Mouse (Mus musculus): ENCODE data around the gene Ctdnep1. TPM values are rescaled to one million over a fixed set of nuclear protein-coding genes. Genes with fewer than 3 reads are reported as not detected.
"Not testable (repeated sequence)": the region's sequence is repeated elsewhere in the genome, so short reads cannot be mapped to it uniquely, and the experiment has no call there.

Gene Ctdnep1
- total RNA-seq, 2 experiments from 2014 or later: 132 to 144 TPM

DNA sequence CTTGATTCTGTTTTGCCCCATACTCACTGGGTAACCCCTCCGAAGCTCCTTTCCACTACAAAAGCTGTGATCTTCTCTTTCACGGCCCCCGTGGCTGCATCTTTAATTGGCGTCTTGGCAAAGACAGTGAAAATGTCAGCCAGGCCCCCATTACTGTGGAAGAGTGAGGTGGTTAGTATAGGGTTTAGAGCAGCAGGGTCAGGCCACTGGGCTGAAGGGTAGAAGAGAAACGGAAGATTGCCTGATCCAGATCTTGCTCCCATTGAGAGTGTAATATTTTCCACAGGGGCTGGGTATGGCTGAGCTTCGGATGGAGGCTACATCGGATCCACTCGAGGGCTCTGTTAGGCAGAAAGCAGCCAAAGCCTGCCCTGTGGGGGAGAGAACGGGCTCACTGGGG, 32.0 kb downstream of the Ctdnep1 start:
- no peak for DNase-seq

DNA sequence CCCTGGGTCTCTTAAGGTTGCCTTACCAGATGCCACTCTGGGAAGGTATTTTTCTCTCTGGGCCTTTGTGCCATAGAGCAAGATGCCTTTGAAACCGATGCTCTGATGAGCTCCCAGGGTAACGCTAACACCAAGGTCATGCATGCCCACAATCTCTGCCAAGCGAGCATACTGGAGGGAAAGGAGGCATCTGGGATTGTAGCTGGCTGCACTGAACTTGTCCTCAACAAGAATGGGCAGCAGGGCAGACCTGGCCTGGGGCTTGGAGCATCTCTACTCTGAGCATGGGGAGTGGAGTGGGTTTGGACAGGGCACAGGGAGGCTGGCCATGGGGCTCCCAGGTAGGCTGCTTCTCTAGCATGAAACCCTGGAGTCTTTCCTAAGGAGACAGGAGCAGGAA, 32.5 kb downstream of the Ctdnep1 start:
- DNase-seq: no peak

DNA sequence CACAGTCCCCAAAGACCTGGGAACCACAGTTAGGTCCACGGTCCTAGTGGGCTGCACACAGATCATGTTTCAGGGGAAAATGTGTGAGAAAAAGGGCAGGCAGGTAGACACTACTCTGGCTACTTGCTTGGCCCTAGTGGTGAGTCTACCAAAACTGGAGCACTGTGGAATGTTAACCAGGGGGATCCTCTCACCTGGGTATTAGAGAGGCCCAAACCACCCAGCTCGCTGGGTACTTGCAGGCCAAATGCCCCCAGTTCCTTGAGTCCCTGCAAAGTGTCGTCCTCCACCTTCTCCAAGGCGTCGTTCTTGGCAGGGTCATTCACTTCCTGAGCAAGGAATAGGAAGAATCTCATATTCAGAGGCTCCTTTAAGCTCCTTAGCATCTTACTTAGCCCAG, 33.1 kb downstream of the Ctdnep1 start:
- no peak for DNase-seq

DNA sequence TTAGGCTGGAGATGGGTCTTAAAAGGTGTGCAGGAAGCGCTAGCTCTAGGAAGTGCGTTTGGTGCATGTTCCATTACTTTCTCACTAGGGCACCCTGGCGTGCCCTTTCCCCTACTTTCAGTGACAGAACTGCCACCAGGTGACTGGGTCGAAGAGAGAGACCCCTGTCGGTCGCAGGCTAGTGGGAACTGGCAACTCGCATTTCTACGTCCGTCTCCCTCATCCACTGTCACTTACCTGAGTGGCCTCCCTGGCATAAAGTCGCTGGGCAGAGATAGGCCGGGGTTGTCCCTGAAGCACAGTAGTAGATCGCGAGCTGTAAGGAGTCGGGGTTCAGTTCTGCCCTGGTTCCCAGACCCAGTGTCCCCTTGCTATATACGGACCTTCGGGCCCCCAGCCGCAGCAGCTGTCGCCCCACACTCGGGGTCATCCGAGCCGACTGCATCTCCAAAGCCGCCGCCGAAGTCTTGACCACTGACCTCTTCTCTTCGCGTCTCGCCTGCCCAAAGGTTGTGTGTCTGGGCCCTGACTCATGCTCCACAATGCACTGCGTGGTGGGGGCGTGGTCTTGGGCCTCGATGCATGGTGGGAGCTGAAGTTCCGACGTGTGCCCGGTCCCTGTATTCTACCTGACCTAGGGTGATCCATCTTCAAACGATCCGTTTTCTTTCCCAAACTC, 34.1 kb downstream of the Ctdnep1 start, which contains the start of gene Acadvl:
Gene Acadvl, minus strand, starts transcription at position 532 of the 679 bp plus-strand sequence.
- peak; percentile 90 for DNase-seq

DNA sequence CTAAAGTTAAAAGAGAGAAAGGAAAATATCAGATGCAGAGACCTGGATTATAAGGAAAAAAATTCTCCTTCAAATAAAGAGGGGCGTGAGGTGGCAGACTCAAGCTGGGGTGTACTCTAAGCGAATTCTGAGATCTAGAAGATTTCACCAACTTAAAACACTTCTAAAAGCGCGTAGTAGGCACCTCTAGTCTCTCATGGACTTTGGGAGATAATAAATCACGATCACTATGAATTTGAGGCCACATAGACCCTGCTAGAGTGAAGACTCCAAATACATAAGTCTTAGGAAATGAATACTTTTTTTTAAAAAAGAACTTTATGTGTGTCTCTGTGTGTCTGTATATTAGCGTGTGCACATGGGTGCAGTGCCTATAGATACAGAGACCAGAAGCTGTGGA, 34.7 kb downstream of the Ctdnep1 start:
- no peak for DNase-seq

DNA sequence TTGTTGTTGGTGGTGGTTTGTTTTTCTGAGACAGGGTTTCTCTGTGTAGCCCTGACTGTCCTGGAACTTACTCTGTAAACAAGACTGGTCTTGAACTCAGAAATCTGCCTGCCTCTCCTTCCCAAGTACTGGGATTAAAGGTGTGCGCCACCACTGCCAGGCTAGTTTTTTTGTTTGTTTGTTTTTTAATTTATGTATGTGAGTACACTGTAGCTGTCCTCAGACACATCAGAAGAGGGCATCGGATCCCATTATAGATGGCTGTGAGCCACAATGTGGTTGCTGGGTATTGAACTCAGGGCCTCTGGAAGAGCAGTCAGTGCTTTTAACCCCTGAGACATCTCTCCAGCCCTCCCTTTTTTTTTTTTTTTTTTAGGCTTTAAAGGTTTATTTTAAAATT, 35.2 kb downstream of the Ctdnep1 start:
- not testable (repeated sequence) for DNase-seq

DNA sequence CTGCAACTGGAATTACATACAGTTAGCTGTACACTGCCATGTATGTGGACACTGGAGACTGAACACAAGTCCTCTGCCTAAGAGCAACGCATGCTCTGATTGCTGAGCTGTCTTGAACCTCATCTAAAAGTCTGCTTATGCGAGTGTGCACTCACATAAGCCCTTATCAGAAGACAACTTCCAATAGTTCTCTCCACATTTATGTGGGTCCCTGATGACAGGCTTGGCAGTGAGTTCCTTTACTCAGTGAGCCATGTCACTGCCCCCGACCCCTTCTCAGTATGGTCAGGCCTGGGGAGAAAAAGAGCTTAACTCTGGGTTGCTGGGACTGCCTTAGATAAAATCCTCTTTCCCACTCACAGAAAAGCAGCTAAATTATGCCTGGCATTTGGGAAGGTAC, 35.7 kb downstream of the Ctdnep1 start, which contains the start of gene Dlg4:
Gene Dlg4, plus strand, starts transcription at position 274 of the 400 bp plus-strand sequence.
- no peak for DNase-seq

DNA sequence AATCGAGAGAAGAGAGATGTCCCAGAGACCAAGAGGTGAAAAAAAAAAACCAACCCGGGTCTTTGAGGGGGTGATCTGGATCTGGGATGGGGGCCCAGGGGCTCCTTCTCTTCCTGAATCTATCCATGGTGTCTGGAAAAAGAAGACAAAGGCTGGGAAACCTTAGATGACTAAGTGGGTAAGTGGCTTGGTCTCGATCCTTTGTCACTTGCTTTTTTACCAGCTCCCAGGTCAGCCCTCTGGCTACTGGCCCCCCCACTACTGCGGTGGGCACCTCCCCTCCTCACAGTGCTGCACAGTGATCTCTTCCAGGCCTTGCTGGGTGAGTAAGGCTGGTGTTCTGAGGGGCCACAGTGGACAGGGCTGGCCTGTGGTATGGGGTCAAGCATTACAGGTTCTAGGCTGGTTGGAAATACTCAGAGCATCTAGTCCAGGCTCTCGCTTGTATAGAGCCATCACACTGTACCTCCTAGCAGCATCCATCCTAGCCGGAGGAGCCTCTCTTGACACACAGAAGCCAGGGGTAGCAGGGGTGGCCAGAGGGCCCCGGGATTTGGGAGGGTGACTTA, 36.3 kb downstream of the Ctdnep1 start:
- DNase-seq: no peak

DNA sequence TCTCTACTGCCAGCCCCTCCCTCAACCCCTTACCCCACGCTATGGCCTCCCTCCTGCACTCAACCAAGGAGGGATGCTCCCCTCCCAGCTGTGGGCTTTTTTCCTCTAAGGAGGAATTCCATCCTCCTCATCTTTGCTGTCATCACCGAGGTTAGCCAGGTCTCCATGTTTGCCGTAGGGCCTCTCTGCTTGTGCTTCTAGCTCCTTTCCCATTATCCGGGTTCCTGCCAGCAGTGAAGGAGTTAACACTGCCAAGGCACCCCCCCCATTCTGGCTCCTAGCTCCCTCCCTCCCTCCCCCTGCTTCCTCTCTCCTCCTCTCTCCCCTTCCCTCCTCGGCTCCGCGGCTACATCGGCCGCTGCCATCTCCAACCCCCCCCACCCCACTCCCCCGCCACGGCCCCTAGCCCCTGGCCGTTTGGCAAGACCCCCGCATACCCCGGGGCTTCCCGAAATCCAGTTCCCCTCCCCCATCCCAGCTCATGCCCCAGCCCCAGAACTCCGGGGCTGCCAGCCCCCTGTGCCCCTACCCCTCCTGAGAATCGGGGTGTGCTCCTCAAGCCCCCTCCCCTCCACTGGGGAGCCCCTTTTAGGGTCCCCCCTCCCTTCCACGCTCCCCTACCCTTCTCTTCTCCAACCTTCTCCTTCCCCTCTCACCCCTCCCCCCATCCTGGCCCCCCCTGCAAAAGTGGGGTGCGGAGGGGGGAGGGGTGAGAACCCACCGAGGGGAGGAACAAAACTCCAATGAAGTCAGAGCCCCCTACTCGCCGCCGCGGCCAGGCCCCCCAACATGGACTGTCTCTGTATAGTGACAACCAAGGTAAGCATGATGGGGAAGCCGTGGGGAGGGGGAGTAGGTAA, 37.4 kb downstream of the Ctdnep1 start:
- peak; percentile 70 for DNase-seq

DNA sequence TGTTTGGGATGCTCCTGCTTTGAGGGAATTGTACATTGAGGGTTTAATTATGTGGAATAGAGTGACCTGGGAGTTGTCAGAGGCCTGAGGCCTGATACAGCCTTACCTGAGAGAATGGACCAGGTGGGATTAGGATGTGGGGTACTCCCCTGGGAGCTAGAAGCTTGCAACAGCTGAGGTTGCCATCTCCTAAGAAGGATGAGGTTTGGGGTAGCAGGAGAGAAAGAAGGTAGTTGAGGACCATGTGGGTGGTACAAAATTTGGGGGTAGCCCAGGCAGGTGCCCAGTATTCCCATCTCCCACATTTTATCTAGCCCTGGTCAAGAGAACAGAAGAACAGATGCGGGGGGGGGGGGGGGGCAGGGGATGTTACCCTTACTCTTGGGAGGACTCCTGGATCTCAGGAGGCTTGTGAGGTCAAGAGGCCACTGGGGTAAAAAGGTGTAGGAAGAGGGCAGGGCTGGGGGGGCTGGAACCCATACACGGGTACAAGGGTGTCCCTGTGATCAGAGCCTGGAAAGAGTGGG, 38.6 kb downstream of the Ctdnep1 start:
- DNase-seq: no peak

DNA sequence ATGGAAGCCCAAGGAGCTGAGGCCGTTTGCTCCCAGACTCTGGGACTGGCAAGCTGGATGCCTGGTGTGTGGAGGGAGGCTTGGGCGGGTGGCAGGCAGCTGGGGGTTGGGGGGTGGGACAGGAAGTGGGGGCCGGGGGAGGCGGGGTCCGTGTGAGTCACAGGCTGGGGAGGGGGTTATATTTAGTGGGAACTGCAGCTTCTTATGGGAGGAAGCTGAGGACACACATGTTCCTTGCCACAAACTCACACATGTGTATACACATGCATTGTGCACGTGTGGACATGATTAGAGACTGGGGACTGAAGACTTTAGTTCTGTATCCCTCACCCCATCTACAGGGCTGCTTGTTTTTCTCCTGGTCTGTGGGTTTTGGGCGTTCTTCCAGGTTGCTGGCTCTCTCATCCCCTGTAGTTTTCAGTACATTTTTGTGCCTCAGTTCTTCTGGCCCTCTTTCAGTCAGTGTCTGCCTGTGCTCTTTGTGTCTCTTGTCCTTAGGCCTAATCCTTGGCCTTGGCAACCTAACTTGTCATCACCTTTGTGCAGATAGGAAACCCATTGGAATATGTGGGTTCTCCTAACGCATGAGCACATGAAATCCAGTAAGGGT, 39.2 kb downstream of the Ctdnep1 start:
- DNase-seq: no peak

DNA sequence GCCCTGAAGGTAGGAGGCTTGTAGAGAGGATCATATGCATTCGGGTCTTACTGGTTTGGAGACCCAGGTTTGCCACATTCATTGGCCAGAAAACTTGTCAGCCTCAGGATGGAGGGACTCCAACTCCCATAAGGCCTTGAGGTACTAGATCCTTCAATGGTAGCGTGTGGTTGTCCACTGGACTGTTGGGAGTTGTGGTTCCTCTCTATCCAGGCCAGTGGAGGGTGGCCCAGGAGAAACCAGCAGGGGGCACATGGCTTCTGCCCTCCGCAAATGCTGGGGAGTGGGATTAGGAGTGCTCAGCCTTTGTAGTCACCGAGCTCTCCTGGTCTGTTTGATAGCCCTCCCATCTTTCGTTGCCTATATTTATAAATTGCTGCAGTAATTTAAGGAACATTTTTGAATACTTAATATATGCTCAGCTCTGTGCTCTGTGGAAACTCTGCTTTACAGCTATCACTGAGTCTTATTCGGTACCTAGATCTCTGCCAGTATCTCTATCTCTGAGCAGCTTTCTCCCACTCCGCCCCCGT, 39.8 kb downstream of the Ctdnep1 start:
- DNase-seq: peak; percentile 82

DNA sequence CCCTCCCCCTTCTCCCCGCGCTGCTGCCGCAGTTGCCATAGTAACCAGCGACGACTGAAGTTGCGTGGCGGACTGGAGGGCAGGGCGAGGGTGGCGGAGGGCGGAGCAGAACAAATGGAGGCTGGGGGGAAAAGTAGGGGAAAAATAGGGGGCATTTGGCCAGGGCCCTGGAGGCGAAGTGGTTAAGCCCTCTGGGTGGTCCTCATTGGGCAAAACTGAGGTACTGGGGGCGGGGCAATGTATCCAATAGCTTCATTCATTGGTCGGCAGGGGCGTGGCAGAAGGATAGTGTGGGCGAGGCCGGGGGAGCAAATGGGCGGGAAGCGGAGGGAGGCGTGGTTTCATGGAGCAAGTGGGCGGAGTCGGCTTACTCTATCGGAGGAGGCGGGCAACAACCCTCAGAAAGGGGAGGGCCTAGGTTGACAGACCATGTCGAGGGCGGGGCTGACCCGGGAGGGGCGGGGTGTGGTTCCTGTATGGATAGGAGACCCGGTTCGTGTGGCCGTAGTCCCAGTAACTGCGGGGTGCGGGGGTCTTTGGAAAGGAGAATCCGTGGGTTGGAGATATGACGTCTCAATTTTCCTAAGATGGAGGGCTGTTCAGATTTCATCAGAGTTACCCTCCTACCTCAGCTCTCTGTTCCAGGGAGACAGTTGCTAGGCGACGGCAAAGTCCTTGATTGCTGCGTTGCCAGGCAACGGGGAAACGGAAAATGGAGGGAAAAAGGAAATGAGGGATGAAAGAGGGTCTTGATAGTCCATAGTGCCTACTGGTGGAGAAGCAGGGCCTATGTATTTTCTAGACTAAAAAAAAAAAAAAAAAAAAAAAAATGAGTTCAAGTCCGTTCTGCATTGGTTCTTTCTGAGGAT, 40.5 kb downstream of the Ctdnep1 start:
- DNase-seq: peak; percentile 98

DNA sequence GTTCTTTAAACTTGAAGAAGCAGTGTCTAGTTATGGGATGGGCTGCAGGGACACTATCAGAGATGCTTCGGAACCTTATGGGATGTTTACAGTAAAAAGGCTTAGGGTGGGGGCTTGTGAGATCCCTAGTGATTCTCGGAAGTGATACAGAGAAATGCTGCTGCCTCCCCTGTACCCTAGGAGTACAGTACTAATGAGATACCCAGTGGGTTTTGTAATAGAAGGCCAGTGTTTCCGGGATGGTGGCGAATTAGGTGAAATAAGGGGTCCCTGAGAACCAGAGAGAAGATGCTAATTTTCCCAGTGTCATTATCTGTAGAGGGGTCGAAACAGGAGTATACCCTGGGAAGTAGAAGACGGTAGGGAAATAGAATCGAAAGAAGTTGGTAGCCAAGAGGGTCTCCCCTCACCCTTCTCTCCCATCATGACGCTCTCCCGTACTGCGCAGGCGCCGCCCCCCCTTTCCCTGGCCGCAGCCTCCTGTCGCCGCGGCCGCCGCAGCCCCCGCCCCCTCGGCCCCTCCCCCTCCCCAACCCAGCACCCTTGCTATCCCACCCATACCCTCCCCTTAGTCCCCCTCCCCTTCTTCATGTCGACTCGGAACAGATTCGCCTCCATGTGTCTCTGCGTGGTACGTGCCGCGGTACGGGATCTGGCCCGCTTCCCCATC, 42.7 kb downstream of the Ctdnep1 start:
- DNase-seq: peak; percentile 46

DNA sequence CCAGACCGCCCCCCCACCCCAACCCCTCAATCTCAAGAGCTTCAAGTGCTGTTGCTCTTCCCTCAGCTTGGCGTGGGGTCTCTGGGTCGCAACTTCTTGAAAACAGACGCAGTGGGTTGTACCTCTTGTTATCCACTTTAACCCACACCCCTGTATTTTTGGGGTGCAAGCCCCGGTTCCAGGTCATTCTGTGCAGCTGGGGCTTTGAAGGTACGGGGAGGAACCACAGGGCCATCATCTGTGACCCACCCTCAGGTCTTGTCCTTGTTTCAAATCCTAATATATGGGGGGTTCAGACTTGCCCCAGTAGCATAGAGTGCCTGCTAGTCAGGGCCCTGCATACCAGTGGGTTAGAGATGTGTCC, 43.2 kb downstream of the Ctdnep1 start:
- DNase-seq: no peak

DNA sequence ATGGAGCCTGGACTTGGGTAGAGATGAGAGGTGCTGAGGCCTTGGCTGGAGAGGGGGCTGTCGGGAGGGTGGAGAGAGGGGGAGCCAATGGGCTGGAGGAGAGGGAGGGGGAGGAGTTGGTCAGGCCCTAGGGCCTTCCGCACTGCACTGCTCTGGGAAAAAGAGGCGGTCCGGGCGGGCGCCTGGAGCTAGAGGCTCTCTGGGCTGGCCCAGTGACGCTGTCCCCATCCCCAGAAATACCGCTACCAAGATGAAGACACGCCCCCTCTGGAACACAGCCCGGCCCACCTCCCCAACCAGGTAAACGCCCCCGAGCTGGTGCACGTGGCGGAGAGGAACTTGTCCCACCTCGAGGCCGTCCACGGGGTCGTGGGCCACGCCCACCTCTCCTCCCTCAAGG, 45.7 kb downstream of the Ctdnep1 start:
- DNase-seq: peak; percentile 72

DNA sequence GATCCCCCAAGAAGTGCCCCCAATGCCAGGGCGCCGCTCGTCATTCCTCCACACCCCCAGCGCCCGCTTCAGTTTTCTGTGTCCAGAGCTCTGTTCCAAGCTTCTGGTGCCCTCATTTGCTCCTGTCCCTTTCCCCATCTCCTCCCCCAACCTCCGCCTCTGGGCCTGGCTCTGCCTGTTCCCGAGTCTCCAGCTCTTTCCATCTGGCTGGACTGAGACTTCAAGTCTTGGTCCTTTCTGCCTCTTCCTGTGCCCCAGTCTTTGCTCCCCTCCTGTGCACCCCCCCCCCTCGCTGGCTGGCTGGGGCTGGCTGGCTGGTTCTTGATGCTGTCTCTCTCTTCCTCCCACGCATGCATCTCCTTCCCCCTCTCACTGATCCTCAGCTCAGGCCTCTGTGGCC, 46.4 kb downstream of the Ctdnep1 start:
- peak; percentile 51 for DNase-seq

DNA sequence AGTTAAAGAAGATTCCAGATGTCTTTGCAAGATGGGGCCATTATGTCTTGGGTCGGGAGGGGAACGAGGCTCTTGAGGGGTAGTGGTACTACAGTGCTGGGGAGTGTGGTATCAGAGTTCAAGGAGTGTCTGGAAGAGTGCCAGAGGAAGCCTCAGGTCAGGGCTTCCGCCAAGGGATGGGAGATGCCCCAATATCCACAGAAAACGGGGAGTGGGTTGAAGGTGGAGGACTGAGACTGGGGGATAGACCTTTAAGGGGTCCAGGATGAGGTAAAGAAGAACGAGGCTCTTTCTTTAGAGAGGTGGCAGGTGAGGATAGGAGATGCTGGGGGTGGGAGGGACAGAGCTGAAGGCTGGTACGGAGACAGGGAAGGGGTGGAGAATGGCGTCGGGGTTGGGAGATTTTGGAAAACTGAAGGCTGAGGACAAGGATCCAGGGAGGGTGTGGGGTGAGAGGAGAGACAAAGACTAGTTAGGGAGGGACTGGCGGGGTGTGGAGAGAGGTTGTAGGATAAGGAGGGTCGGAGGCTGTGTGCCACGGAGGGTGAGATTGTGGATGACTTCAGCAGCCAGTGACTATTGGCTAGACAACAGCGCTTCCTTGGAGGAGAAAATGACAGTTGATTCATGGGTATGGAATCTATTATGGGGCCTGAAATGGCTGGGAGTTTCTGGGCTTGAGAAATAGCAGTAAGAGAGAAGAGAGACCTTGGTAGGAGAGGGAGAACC, 47.6 kb downstream of the Ctdnep1 start:
- no peak for DNase-seq

DNA sequence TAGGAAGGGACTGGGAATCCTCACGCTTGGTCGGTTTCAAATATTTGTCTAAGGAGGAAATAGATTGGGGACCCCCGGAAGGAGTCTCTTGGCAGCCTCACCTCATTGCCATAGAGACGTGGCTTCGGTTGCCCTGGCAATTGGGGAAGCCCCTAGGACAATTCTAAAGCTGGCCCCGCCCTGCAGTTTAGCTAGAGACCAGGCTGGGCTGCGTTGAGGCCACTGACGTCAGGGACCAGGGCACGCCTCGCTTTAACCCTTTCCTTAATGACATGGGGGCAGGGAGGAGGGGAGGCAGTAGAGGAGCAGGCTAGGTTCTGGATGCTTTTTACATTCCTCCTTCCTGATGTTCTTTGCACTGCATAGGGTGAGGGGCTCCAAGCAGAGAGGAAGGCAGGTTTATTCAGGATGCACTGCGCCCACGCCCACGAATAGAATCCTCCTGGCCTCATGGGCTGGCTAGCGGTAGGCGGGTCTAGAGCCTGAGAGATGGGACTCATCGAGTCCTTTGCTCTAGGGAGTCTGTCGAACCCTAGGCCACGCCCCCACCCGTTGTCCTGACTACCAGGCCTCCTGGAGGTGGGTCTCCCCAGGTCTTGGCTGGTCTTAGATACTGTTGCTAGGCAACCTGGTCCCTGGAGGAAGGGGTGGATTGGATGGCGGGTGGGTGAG, 48.3 kb downstream of the Ctdnep1 start:
- peak; percentile 86 for DNase-seq
